Mouse (Mus musculus): ENCODE measurements around the gene Eml1. TPM values are rescaled to one million over a fixed set of nuclear protein-coding genes. Genes with fewer than 3 reads are reported as not detected.

Gene Eml1
- polyA plus RNA-seq (2014; fragmentation: Nextera tagmentation; extraction: Ambion mirVana): 68.6 and 75.8 TPM in 2 replicates

- Histone ChIP-seq H3K4me1 (ENCODE audit: control insufficient read depth, insufficient read depth, low read length) (peaks cover 19% of the 10 kb centered on the region), H3K36me3 (ENCODE audit: control insufficient read depth, insufficient read depth, low read length) (no peaks in the 10 kb centered on the region), H3K27me3 (ENCODE audit: control insufficient read depth, insufficient read depth, low read length) (no peaks in the 10 kb centered on the region), H3K4me2 (replicated peaks; ENCODE audit: low read depth, low read length) (no peak within 1 kb of the TSS; the same call in 1 of the 2 replicates), H3K9ac (replicated peaks; ENCODE audit: low read depth, low read length) (no peak within 1 kb of the TSS), H3K27ac (ENCODE audit: low read length) (peak within 1 kb of the TSS; percentile 68), H3K4me3 (ENCODE audit: low read depth, low read length) (no peak within 1 kb of the TSS), H3K9me3 (ENCODE audit: control insufficient read depth, low read depth, low read length) (no peaks in the 10 kb centered on the region)
- peak; percentile 37; the same call in 1 of the 2 replicates for ATAC-seq (ENCODE audit: insufficient number of reproducible peaks, insufficient read depth, low FRiP score, low read depth)
- WGBS: 63% methylated on average over 19 of the region's 19 CpGs
Measured at GRCm38 (mm10) chr12:108370596-108371428, at the start of gene Eml1. Eml1 (plus strand) TSS chr12:108370957.

DNA sequence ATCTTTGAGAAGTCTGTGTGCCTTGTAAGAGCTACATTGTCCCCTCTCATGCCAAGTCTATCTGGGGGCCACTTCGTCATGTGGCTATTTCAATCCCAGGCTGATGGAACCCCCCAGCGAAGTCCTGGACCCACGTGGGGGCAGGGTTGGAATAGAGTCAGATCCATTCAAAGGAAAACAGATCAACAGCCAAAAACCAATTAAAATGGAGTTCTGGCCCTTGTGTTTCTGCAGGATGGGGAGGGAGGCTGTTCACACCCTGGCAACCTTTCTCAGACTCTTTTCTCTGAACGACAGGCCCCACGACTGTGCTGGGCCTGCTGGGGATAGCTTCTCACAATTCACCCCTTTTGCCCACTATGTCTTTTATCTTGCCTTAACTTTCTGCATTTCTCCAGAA lies 44.4 kb upstream of the Eml1 start:
- Histone ChIP-seq H3K27ac (ENCODE audit: low read length) (no peak overlapping the region), H3K4me1 (ENCODE audit: control insufficient read depth, insufficient read depth, low read length) (peaks cover 8% of the 10 kb centered on the region; the same call in 1 of the 2 replicates), H3K4me2 (replicated peaks; ENCODE audit: low read depth, low read length) (no peak overlapping the region), H3K9me3 (ENCODE audit: control insufficient read depth, low read depth, low read length) (no peaks in the 10 kb centered on the region), H3K4me3 (ENCODE audit: low read depth, low read length) (no peak overlapping the region), H3K27me3 (ENCODE audit: control insufficient read depth, insufficient read depth, low read length) (peaks cover 27% of the 10 kb centered on the region), H3K9ac (replicated peaks; ENCODE audit: low read depth, low read length) (no peak overlapping the region), H3K36me3 (ENCODE audit: control insufficient read depth, insufficient read depth, low read length) (no peaks in the 10 kb centered on the region)
- no peak for ATAC-seq (ENCODE audit: insufficient number of reproducible peaks, insufficient read depth, low FRiP score, low read depth)
- WGBS: 56% methylated on average over 5 of the region's 5 CpGs

GRCm38 (mm10) chr12:108327889-108328491 lies 42.8 kb upstream of the Eml1 start:
- H3K4me1 ChIP-seq (ENCODE audit: control insufficient read depth, insufficient read depth, low read length): peaks cover 12% of the 10 kb centered on the region; the same call in 1 of the 2 replicates
- H3K36me3 ChIP-seq (ENCODE audit: control insufficient read depth, insufficient read depth, low read length): no peaks in the 10 kb centered on the region
- peak overlapping the region; percentile 79 for H3K4me2 ChIP-seq (replicated peaks; ENCODE audit: low read depth, low read length)
- peak; percentile 24; the same call in 1 of the 2 replicates for ATAC-seq (ENCODE audit: insufficient number of reproducible peaks, insufficient read depth, low FRiP score, low read depth)
- no peaks in the 10 kb centered on the region for H3K9me3 ChIP-seq (ENCODE audit: control insufficient read depth, low read depth, low read length)
- H3K9ac ChIP-seq (replicated peaks; ENCODE audit: low read depth, low read length): no peak overlapping the region
- peak overlapping the region; percentile 37 for H3K4me3 ChIP-seq (ENCODE audit: low read depth, low read length)
- H3K27me3 ChIP-seq (ENCODE audit: control insufficient read depth, insufficient read depth, low read length): peaks cover 24% of the 10 kb centered on the region
- WGBS: under 1% methylated on average over 59 of the region's 66 CpGs
- no peak overlapping the region for H3K27ac ChIP-seq (ENCODE audit: low read length)

- H3K9ac ChIP-seq (replicated peaks; ENCODE audit: low read depth, low read length): no peak overlapping the region; the same call in 1 of the 2 replicates
Measured at GRCm38 (mm10) chr12:108333056-108333455, 37.7 kb upstream of the Eml1 start.

GRCm38 (mm10) chr12:108333481-108333882 lies 37.3 kb upstream of the Eml1 start:
- 0 out of 2 replicates have a peak, but pooled peaks cover 13% of the 10 kb centered on the region for H3K4me1 ChIP-seq (ENCODE audit: control insufficient read depth, insufficient read depth, low read length)
- peaks cover 7% of the 10 kb centered on the region for H3K27me3 ChIP-seq (ENCODE audit: control insufficient read depth, insufficient read depth, low read length)
- H3K27ac ChIP-seq (ENCODE audit: low read length): peak overlapping the region; percentile 72; the same call in 1 of the 2 replicates
- H3K9me3 ChIP-seq (ENCODE audit: control insufficient read depth, low read depth, low read length): no peaks in the 10 kb centered on the region
- no peaks in the 10 kb centered on the region for H3K36me3 ChIP-seq (ENCODE audit: control insufficient read depth, insufficient read depth, low read length)
- peak overlapping the region; percentile 86 for H3K4me2 ChIP-seq (replicated peaks; ENCODE audit: low read depth, low read length)
- H3K4me3 ChIP-seq (ENCODE audit: low read depth, low read length): peak overlapping the region; percentile 63
- H3K9ac ChIP-seq (replicated peaks; ENCODE audit: low read depth, low read length): no peak overlapping the region; the same call in 1 of the 2 replicates
- peak; percentile 12; the same call in 1 of the 2 replicates for ATAC-seq (ENCODE audit: insufficient number of reproducible peaks, insufficient read depth, low FRiP score, low read depth)
- 1% methylated on average over 22 of the region's 22 CpGs for WGBS

More at GRCm38 (mm10) chr12:108333056-108333455, 37.7 kb upstream of the Eml1 start:
- Histone ChIP-seq H3K27me3 (ENCODE audit: control insufficient read depth, insufficient read depth, low read length) (peaks cover 9% of the 10 kb centered on the region), H3K36me3 (ENCODE audit: control insufficient read depth, insufficient read depth, low read length) (no peaks in the 10 kb centered on the region), H3K4me2 (replicated peaks; ENCODE audit: low read depth, low read length) (peak overlapping the region; percentile 86), H3K4me3 (ENCODE audit: low read depth, low read length) (peak overlapping the region; percentile 63), H3K4me1 (ENCODE audit: control insufficient read depth, insufficient read depth, low read length) (peaks cover 12% of the 10 kb centered on the region; the same call in 1 of the 2 replicates), H3K27ac (ENCODE audit: low read length) (no peak overlapping the region), H3K9me3 (ENCODE audit: control insufficient read depth, low read depth, low read length) (no peaks in the 10 kb centered on the region)
- peak; percentile 62; the same call in 1 of the 2 replicates for ATAC-seq (ENCODE audit: insufficient number of reproducible peaks, insufficient read depth, low FRiP score, low read depth)
- 1% methylated on average over 16 of the region's 16 CpGs for WGBS

- peak within 1 kb of the TSS; percentile 63 for H3K4me3 ChIP-seq (ENCODE audit: low read depth, low read length)
- H3K9ac ChIP-seq (replicated peaks; ENCODE audit: low read depth, low read length): peak within 1 kb of the TSS; percentile 18; the same call in 1 of the 2 replicates
- no peaks in the 10 kb centered on the region for H3K36me3 ChIP-seq (ENCODE audit: control insufficient read depth, insufficient read depth, low read length)
- H3K4me2 ChIP-seq (replicated peaks; ENCODE audit: low read depth, low read length): peak within 1 kb of the TSS; percentile 90
- ATAC-seq (ENCODE audit: insufficient number of reproducible peaks, insufficient read depth, low FRiP score, low read depth): peak; percentile 93
- H3K9me3 ChIP-seq (ENCODE audit: control insufficient read depth, low read depth, low read length): no peaks in the 10 kb centered on the region
- 1% methylated on average over 31 of the region's 56 CpGs for WGBS
- H3K27ac ChIP-seq (ENCODE audit: low read length): peak within 1 kb of the TSS; percentile 72; the same call in 1 of the 2 replicates
- H3K4me1 ChIP-seq (ENCODE audit: control insufficient read depth, insufficient read depth, low read length): 0 out of 2 replicates have a peak, but pooled peaks cover 18% of the 10 kb centered on the region
- peaks cover 2% of the 10 kb centered on the region; the same call in 1 of the 2 replicates for H3K27me3 ChIP-seq (ENCODE audit: control insufficient read depth, insufficient read depth, low read length)
Measured at GRCm38 (mm10) chr12:108333895-108334445, 36.8 kb upstream of the Eml1 start, which contains the start of gene Cyp46a1. Cyp46a1 (plus strand) TSS chr12:108334381.

DNA sequence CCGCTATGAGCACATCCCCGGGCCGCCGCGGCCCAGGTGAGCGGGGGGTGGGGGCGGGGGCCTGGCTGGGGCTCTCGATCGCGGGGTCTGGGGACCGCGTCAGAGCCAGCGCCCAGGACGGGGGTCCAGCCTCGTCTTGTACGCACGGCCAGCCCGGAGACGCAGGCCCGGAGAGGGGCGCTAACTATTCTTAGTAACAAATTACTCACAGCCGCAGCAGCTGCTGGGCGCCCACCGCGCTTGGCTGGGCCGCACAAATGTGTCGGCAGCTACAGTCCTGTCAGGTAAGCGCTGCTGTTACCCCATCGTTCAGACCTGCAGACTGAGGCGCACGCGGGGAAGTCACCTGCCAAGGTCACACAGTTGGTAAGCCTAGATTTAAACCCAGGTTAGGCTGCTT lies 36.2 kb upstream of the Eml1 start:
- Histone ChIP-seq H3K4me1 (ENCODE audit: control insufficient read depth, insufficient read depth, low read length) (0 out of 2 replicates have a peak, but pooled peaks cover 19% of the 10 kb centered on the region), H3K27ac (ENCODE audit: low read length) (no peak overlapping the region), H3K4me3 (ENCODE audit: low read depth, low read length) (peak overlapping the region; percentile 63), H3K9ac (replicated peaks; ENCODE audit: low read depth, low read length) (peak overlapping the region; percentile 18; the same call in 1 of the 2 replicates), H3K27me3 (ENCODE audit: control insufficient read depth, insufficient read depth, low read length) (no peaks in the 10 kb centered on the region), H3K4me2 (replicated peaks; ENCODE audit: low read depth, low read length) (peak overlapping the region; percentile 90), H3K9me3 (ENCODE audit: control insufficient read depth, low read depth, low read length) (no peaks in the 10 kb centered on the region), H3K36me3 (ENCODE audit: control insufficient read depth, insufficient read depth, low read length) (no peaks in the 10 kb centered on the region)
- 2% methylated on average over 32 of the region's 32 CpGs for WGBS
- ATAC-seq (ENCODE audit: insufficient number of reproducible peaks, insufficient read depth, low FRiP score, low read depth): no peak; the same call in 1 of the 2 replicates

All from stomach, embryonic 14.5 days (tissue).